Mouse (Mus musculus) lung, adult 18-20 months (tissue): ENCODE measurements around the gene Syt17.

Experiments
- DNase-seq, 2 experiments: peaks; one replicate each; pipeline ENCODE4 v3.0.0; 2022; ENCODE audit warnings: mixed read lengths in 2 of 2

Syt17 gene

DNA sequence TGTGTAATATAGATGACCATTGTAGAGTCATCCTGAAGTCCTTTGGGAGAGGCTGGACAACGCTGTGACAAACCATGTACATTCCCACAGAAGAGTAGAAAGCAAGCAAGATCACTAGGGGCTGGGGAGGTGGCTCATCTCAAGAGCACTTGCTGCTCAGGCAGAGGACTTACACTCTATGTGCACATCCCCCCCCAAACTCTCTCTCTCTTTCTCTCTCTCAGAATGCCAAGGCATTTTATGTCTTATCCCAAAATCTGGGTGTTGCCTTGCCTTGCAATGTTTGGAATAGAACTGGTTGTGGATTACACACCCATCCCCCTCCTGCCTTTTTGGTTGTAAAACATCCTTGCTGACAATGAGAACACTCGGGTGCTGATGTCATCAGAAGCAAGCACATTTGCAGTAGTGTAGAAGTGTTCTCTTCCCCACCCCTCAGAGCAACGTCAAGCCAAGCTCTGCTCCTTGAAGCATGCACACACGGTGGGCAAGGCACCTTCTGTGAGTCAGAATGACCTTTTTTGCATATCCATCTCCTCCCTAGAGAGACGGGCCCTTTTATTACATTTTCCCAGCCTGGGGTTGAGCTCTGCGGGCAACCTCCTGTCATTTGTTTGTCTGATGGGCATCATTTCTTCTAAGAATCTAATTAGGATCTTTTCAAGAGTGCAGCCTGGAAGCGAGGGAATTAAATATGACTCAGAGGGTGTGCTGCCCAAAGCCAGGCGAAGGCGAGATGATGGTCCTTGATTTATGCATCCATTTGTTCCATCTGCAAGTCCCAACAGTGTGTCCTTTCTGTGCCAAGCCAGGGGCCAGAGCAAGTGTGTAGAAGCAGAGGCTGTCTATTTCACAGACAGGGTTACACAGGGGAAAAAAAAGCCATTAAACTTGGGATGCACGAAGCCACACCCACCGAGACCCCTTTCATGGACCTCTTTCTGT lies 15.1 kb upstream of the Syt17 start:
- DNase-seq, result peak in 1 of 2 experiments; percentile 58

DNA sequence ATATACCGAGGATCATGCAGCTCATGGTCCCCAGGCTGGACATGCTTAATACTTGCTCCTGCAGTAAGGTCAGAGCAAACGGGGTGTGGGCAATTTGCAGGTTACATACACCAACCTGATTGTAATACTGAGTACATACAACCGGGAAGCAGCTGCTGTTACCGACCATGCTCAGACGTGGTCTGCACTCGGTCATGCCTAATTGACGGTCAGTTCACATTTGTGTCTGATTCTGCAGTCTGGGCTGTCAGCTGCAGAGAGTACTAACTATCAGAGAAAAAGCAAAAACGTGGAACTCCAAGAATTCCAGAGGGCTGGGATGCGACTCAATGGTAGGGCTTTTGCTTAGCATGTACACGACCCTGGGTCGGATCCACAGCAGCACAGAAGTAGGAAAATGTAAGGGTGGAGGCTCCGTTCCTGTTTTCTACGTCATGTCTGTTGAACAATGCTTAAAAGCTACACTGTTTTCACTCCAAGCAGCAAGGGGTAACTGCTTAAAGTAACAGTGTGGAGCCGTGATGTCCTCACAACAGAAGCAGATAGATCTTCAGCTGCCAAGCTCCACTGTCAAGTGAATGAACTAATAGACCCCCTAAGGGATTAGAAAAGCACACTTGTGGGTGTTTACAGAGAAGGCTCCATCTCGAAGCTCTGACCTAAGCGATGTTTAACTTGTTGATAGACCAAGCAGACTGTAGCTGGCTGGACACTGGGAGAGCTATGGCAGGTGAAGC lies 13.5 kb upstream of the Syt17 start:
- no peak for DNase-seq

DNA sequence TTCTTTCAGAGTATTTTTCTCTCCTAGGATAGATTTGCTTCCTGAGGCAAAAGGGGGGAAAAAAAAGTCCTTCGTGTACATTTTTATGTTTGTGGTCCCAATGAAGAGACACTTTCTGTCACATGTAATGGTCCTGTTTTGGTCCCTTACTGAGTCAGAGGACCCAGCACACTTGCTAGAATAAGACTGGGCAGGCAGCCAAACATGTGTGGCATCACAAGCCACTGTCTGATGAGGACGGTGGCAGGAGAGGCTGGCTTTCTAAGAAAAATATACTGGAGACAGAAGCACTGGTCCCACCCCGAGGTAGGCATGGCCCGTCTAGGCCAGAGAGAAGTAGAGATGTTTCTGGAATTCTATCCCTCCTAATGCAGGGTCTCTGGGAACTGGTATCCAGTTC lies 5.7 kb upstream of the Syt17 start:
- no peak for DNase-seq

DNA sequence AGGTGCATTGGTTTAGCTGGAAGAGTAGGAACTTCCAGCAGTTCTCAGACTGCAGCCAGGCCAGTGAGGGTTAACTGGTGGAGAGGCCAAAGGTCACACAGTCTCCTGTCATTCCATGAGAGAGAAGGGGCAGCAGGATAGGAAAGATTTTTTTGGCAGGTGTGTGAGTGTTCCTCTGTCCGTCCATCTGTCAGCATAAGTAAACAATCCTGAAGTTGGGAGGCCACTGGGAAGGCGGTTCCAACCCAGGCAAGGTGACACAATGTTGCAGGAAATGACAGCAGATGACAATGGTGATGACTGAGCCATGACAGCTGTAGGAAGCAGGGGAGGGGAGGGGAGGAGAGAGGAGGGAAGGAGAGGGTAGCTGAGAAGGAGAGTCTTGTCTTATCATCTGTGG lies 4.9 kb upstream of the Syt17 start:
- DNase-seq, result no peak

DNA sequence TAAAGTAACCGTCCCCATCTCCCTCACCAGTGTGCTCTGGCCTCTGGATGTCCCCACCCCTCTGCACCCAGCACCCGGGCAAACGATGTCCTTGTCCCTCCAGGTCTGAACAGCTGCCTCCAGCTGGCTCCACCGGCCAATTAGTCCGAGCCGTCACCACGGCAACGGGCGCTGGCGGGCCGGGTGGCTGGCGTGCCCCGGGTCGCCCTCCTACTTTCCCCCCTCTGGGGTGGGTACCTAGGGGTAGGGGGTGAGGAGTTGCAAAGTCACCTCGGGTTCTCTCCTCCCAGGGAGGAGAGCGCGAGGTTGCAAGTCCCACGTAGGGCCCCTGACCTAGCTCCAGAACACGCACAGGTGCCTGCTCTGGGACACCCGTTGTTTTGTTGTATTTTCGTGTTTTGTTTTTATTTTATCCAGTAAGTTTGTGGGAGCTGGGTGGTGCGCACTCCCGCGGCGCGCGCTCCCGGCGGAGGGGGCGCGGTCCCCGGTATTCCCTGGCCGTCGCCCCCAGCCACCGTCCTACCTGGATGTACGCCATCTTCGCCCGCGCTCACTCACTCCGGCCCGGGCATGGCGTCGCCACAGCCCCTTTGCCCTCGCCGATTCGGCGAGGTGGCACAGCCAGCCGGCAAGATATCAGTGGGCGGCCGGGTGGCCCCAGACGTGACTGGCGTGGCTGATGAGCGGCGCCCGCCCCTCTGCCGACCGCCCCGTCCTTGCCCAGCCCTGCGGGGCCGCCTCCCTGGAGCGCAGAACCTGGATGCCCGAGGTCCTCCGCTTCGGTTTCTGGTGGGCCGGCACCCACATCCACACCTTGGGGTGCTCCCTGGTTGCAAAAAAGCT lies 510 bp downstream of the Syt17 start:
- peak; percentile 48 to 66 for DNase-seq

DNA sequence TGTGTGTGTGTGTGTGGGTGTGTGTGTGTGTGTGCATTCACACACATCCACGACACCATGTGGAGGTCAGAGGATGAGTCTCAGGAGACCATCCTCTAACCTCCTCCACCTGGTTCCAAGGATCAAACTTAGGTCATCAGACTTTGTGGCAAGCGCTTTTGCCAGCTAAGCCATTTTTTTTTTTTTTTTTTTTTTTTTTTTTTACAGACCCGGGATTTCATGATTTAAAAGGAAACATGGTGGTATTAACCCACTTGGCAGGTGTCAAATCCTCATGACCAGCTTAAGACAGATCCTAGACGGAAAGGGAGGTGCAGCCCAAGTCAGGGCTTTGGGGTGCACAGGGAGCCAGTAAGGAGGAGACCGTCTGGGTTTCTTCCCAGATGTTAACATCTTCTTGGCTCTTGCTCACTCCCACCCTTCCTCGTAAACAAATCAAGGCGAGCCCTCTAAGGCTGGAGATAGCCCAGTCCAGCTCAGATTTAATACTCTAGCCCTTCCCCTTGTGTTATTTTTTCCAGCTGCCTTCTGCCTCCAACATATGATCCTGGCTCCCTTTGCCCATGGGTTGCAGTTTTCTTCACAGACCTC lies 4.0 kb downstream of the Syt17 start:
- no peak for DNase-seq

DNA sequence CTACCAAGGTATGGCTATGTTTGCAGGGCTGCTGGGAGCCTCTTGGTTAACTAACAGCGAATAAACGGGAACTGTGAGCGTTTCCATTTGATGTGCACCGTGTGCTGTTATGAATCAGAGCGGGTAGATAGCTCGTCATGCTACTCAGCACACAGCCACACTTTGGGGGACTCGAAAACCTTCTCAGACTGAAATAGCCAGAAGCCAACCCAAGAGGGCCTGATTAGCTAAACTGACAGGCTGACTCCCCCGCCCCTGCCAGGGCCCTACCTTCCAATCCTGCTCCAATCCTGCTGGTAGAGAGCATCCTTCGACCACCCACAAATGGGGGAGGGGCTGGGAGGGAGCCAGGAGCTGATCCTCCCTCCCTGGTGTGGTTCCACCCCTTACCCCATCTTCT lies 4.7 kb downstream of the Syt17 start:
- DNase-seq, result no peak

DNA sequence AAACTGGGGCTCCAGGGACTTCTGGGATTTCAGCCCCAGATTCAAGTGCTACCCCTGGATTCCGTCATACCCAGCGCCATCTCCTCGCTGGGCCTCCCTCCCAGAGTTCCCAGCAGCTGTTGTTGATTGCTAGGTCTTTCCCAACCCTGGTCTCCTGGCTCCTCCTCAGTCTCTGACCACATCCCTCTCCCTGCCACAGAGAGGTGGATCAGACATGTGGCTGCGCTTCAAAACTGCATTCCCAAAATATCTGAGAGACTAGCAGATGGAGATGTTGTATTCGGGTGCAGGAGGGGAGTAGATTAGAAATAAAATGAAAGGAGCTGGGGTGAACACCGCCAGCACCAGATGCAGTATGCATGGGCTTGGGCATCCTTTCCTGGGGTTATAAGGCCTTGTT lies 6.5 kb downstream of the Syt17 start:
- DNase-seq, result peak; percentile 52 to 60

DNA sequence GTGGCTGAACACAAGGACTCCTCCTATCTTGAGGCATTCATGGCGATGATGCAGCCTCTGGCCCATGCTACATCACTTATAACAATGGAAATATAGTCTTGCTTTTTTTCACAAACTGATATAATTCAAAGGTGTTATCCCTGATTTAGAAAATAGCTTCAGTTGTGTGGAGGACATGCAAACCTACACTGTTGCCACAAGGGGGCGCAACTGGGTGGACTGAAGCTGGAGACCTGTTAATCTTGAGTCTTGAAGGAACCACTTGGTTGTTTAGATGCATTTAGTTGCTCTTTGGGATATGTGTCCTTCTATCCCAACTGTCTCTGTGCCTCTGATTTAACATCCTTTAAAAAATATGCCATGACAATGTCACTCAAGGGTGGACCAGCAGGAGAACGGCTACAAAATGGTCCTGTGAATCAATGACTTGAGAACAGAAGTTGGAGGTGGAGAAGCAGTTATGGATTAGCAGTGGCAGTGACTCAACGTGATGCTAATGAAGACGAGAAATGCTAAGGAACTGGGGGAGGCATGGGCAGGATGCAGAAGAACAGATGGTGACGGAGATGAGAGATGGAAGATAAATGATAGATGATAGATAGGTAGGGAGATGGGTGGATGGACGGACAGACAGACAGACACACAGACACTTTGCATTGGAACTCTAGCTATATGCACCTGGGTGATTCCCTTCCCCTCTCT lies 10.8 kb downstream of the Syt17 start:
- peak in 1 of 2 experiments; percentile 27 for DNase-seq

DNA sequence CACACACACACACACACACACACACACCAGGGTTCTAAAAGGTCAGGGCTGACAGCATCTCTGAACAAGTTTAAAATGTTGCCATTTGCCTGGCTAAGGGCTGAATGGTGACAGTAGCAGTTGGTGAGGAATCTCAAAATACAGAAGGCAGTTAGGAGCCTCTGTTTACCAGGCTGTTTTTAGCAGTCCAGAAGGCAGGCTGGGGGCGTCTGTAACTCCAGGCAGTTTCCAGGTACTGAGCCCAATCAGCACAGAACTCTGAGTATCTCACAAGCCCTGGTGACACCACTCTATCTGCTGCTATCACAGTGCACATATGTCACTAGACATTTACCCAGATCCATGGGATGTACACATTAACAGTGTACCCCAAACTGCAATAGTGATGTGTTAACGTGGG lies 19.1 kb downstream of the Syt17 start:
- no peak for DNase-seq

DNA sequence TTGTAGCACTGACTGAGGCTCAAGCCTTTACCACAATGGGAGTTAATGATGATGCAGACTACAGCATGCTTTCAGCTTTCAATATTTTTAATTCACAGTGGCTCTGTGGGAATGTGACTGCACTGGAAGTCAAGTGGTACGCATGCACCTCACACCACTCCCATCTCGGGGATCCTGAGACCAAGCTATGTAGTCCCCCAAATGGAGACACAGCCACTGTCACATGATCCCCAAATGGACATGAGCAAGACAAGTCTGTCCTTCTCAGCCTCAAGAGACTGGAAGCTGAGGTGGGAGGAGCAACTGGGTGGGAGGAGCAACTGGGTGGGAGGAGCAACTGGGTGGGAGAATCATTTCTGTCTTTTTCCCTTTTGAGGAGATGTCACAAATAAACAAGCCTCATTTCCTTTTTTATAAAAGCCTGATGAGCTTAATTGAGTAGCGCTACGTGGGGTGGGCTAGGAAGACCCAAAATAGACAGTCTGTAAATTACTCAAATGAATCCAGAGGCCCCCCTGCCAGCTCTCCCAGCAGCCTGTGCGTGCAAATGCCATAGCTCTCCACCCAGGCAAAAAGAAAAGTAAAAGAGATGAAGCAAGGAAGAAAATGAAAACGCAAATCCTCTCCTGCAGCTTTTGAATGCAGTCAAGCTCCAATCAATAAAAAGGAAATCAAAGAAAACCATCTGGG lies 28.4 kb downstream of the Syt17 start:
- no peak for DNase-seq

DNA sequence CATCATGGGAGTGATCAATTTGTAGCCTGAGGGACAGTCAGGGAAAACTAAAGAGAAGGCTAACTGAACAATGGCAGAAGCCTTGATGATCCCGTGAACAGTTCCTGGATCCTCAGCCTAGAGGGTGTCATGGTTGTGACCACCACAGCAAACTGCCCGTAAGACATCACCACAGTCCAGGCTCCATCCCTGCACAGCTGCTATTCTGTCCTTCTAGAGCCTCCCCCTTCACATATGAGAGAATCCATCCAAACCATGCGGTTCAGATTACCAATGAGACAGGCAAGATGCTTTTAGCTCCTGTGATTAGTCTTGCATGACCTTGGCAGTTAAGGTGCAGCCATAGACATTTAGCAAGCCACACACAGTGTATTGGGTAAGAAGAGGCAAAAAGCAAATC lies 33.8 kb downstream of the Syt17 start:
- DNase-seq, result no peak

DNA sequence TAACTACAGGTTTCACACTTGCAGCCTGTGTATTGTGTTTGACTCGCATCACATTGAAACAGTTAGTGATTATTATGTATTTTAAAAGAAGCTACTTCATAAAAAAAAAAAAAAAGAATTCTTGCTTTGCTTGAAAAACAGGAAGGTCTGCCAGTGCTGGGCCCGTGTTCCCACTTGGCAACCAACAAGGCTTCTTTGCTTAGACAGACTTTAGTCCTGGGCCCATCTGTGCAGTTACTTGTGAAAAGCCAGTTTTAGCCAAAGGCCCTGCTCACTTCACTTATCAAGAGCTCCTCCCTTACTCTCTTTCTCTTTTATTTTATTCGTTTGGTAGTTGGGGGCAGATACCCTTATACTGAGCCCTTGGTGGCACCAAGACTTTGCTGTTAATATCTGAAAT lies 36.1 kb downstream of the Syt17 start:
- no peak for DNase-seq

DNA sequence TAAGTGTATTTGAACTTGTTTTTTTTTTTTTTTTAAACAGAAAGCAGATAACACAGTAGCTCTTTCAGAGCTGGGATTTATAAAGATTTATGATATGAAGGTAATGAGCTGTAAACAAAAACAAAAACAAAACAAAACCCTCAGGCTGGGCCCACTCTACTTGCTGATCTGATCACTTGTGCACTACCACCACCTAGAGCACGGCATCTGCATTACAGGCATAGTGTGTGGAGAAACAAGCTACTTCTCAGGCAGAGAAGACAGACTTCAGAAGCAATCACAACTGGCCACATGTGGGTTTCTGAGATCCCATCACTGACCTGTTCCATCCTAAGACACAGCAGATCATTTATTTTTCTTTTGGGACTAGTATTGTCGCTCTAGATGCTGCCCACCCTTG lies 38.6 kb downstream of the Syt17 start:
- DNase-seq, result peak; percentile 9 to 12

DNA sequence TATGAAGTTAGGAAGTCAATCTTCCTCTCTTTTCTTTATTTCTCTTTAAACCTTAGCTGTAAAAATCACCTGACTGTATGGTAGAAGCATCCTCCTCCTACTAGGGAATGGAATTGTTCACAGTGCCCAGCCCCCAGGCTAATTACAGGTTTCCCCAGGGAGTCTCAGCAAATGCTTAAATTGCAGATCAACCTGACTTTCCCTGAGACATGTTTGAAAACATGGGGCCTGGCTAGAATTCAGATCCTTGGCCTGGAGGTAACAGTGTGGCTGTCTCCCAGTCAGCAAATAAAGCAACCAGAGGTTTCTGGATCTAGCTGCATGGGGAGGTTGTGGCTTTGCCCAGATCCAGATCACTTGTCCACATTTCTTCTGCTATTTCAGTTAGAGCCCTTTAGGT lies 42.8 kb downstream of the Syt17 start:
- no peak for DNase-seq

DNA sequence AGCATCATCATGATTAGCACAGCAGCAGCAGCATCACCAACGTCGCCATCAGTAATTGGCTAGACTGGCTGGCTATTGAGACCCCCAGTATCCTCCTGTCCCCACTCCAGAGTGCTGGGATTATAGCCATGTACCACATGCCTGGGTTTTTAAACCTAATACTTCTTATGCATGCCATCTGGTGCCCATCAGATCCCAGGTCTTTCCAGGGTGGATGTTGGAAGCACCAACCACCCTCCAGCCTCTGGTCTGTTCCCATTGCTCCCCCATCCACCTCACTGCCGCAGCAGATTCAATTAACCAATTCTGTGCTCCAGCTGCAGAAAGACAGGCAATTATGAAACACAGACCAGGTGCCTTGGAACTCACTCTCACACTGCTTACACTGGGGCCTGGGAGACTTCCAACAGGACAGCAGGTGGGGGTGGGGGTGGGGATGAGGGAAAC lies 45.4 kb downstream of the Syt17 start:
- no peak for DNase-seq

DNA sequence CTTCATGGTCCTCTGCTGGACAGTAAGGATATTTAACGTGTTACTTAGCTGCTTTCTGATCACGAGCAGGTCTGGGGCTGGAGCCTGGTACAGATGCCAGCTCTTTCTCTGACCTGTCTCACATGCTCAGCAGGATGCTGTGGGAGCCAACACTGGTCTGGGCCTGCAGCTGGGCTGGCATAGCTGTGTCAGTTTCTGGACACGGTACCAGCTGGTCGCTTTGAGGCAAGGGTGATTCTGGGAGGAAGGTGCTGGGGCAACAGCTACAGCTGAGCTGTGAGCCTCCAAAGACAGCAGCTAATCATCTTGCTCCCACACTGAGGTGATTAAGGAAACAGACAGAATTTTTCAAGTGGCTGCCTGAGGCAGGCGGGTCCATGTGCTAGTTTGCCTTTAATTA lies 46.1 kb downstream of the Syt17 start:
- no peak for DNase-seq

DNA sequence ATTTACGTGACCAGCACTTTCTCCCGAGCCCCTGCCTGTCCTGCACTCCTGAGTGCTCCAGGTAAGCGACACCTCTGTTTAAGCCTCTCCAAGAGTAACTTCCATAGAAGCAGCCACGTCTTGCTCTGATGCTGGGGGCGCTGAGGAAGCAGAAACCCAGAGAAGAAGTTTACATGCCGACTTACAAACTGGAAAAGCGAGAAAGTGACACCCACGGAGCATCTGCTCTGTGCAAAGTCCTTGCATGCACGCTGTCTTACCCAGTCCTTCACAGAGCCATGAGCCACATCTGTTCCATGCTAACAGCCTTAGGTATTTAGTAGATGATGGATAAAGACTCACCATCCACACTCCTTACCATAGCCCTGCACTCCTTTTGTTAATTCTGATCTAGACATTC lies 48.3 kb downstream of the Syt17 start:
- DNase-seq, result no peak

DNA sequence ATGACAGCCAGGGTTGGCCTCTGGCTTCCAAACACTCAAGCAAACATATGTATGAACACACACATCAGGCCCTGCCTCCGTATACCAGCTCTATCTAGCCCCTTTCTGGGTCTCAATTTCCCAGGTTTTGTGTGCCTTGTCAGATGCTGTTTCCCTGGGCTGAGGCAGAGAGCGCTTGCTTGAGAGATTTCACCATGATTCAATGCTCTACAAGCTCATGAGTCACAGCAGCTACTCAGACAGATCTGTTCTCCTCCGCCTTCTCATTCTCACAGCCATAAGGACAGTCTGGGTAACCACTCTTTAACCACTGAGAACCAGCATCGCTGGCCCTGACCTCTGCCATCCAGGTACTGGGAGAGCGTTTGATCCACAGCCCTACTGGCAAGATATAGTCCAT lies 57.3 kb downstream of the Syt17 start:
- DNase-seq, result no peak

DNA sequence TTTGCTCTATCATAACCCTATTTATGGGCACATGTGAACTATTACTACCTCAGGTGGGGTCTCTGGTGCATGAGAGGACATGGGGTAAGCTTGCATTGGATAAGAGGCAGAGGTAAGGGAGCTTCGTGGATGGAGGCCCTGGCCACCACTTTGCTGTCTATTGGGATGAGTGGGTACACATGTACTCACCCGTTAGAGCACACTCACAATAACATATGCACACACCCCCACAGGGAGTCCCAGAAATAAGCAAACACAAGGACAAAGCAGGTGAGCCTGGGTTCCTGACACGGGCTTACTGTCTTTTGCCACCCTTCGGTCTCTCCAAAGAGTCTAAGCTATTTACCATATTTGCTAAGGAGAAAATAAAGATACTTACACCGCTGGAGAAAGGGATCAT lies 67.0 kb downstream of the Syt17 start:
- DNase-seq, result no peak

DNA sequence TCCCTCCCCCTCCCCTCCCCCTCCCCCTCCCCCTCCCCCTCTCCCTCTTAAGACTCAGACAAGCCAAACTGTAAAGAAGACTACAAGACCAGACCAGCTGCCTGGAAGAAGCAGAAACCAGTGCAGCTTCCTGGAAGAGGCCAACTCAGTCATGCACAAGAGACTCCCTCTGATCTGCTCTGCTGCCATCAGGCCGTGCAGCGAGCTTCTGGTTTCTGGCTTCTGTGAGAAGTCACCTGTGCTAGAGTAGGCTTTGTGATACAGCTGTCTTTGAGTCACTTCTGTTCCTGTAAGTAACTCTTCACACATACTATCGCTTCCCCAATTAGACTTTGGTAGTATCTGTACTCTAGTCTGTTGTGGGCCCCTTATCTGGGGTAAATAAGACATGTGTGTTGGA lies 68.0 kb downstream of the Syt17 start:
- no peak for DNase-seq

DNA sequence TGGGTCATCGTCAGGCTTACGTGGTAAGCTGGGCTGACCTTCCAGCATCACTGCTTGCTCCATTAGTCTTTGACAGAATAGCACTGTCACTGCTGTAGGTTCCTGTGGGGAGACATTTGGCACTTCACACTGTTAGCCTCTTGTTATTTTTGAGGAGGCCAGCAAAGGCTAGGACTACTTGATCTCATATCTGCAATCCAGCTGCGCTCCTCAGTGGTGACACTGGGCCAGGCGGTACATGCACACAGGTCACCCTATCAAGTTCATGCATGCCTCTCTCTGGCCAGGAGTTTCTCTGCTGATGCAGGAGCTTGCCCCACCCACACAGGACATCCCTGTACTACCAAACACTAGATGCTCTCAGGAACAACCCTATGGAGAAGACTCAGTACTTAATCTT lies 71.4 kb downstream of the Syt17 start:
- no peak for DNase-seq
